Mouse (Mus musculus): ENCODE measurements at regions not wholly inside any gene's neighbourhood (a gene's known extent, or its start where the extent isn't known, plus 50 kb on each side); places are given as distances from the start of the nearest gene placed in this dataset.

DNA sequence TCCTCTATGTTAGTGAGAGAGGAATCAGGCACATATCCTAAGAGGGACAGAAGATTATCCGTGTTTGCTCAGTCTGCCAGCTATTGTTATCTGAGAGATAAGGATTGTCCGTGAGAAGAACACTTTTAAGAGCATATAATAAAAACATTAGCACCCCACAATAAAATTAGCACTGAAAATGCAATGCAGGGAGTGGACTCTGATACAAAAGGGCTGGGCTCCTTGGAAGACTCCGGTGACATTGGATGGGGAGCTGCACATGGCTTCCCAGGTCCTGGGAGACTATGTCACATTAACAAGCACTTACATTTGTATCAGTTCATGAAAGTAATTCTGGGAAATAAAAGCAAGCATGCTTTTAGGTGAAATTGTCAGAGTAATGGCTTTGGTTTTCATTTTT lies 238.6 kb upstream of the Map3k1 start:
- TF ChIP-seq MAX (IDR thresholded peaks at IDR 0.05) (no peak), CTCF (IDR thresholded peaks at IDR 0.05; ENCODE audit: control insufficient read depth, insufficient read depth, insufficient read length) (no peak)
